Mouse (Mus musculus) spleen, adult 2 months (tissue): ENCODE results near the gene Mgat3.

ENCODE experiments used
- CTCF ChIP-seq: fragments of 200-500 bp; IDR thresholded peaks from 2 replicates; pipeline ENCODE4 v1.5.1; 2011; ENCODE audit warnings: mild to moderate bottlenecking, inconsistent platforms; ENCODE audit not compliant: insufficient read depth, insufficient read length, insufficient replicate concordance; ENCODE audit errors: extremely low read depth
- POLR2A ChIP-seq: fragments of 200-500 bp; IDR thresholded peaks from 2 replicates; pipeline ENCODE4 v1.6.1; 2011; ENCODE audit warnings: low read depth, low read length, inconsistent platforms

DNA sequence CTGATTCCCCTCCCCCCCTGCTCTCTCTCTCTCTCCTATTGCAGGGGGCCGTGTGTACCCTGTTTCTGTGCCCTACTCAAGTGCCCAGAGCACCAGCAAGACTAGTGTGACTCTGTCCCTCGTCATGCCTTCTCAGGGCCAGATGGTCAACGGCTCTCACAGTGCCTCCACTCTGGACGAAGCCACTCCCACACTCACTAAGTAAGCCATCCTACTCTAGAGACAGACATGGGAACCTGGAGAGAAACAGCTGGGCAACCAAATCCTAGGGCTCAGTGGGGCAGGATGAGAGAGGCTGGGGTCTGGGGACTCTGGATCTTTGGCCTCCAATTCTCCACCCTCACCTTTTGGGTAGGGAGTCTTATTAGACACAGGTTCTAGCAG lies 14.8 kb upstream of the Mgat3 start:
- no peak for TF ChIP-seq CTCF
- no peak for TF ChIP-seq POLR2A
